Mouse (Mus musculus) hindbrain, embryonic 12.5 days (tissue): Measurements from ENCODE around the gene Rnft2. TPM values are rescaled to one million over a fixed set of nuclear protein-coding genes. Genes with fewer than 3 reads are reported as not detected.

ENCODE experiments used
- ATAC-seq: fragments of 200-750 bp; cut with Nextera tagmentation; 2 replicates; pipeline ENCODE4 v1.8.0; 2017; ENCODE audit warnings: moderate TSS enrichment; ENCODE audit not compliant: low FRiP score
- H3K27ac ChIP-seq: fragments of 300-500 bp; sonication (generic); 2 replicates; pipeline ENCODE4 v1.5.1; 2016; ENCODE audit warnings: mild to moderate bottlenecking
- H3K27me3 ChIP-seq: fragments of 300-500 bp; sonication (generic); 2 replicates; pipeline ENCODE4 v1.6.1; 2016; ENCODE audit warnings: mild to moderate bottlenecking
- H3K36me3 ChIP-seq: fragments of 300-500 bp; sonication (generic); 2 replicates; pipeline ENCODE4 v1.6.1; 2016; ENCODE audit warnings: mild to moderate bottlenecking
- H3K4me1 ChIP-seq: fragments of 300-500 bp; sonication (generic); 2 replicates; pipeline ENCODE4 v1.6.1; 2016
- H3K4me2 ChIP-seq: fragments of 300-500 bp; sonication (generic); replicated peaks from 2 replicates; pipeline ENCODE4 v1.6.1; 2016; ENCODE audit warnings: mild to moderate bottlenecking
- H3K4me3 ChIP-seq: fragments of 300-500 bp; sonication (generic); 2 replicates; pipeline ENCODE4 v1.5.1; 2016; ENCODE audit warnings: mild to moderate bottlenecking
- H3K9ac ChIP-seq: fragments of 300-500 bp; sonication (generic); 2 replicates; pipeline ENCODE4 v1.6.1; 2016; ENCODE audit warnings: mild to moderate bottlenecking, moderate library complexity
- H3K9me3 ChIP-seq: fragments of 300-500 bp; sonication (generic); replicated peaks from 2 replicates; pipeline ENCODE4 v1.6.1; 2016; ENCODE audit warnings: mild to moderate bottlenecking
- WGBS: fragments of 180-500 bp; shearing (Covaris S2); methylation state at CpG from one replicate; pipeline ENCODE4 v1.1.7; 2016; 5-methylcytosine and 5-hydroxymethylcytosine counted together
- polyA plus RNA-seq: library from polyadenylated mRNA; unstranded; fragments of >200 nt; fragmentation: Nextera tagmentation; extraction: Ambion mirVana; gene quantifications from 2 replicates; pipeline ENCODE4 v1.2.1, GENCODE M21; 2016

Rnft2 gene
- polyA plus RNA-seq, 1 experiment from 2014 or later, result 11.0 TPM

- Histone ChIP-seq H3K9ac (no peak overlapping the region), H3K9me3 (no peaks in the 10 kb centered on the region), H3K27me3 (peaks cover 19% of the 10 kb centered on the region), H3K4me3 (no peak overlapping the region), H3K4me1 (peaks cover 12% of the 10 kb centered on the region), H3K36me3 (peaks cover 19% of the 10 kb centered on the region), H3K4me2 (no peak overlapping the region), H3K27ac (no peak overlapping the region)
- ATAC-seq, result no peak
- 41% methylated on average over 8 of the region's 8 CpGs for WGBS
These were observed 21.4 kb upstream of the Rnft2 start for GRCm38 (mm10) chr5:118266309-118266708.

GRCm38 (mm10) chr5:118265366-118265765, 20.4 kb upstream of the Rnft2 start:
- 83% methylated on average over 5 of the region's 5 CpGs for WGBS
- no peak overlapping the region for H3K27ac ChIP-seq
- peaks cover 11% of the 10 kb centered on the region; the same call in 1 of the 2 replicates for H3K27me3 ChIP-seq
- H3K9ac ChIP-seq, result no peak overlapping the region
- no peak overlapping the region for H3K4me2 ChIP-seq
- H3K9me3 ChIP-seq, result no peaks in the 10 kb centered on the region
- peaks cover 10% of the 10 kb centered on the region for H3K4me1 ChIP-seq
- peaks cover 29% of the 10 kb centered on the region for H3K36me3 ChIP-seq
- no peak for ATAC-seq
- H3K4me3 ChIP-seq, result no peak overlapping the region

GRCm38 (mm10) chr5:118264279-118264678, 19.4 kb upstream of the Rnft2 start:
- H3K4me2 ChIP-seq, result no peak overlapping the region
- no peak overlapping the region for H3K4me3 ChIP-seq
- 68% methylated on average over 9 of the region's 9 CpGs for WGBS
- peaks cover 40% of the 10 kb centered on the region for H3K36me3 ChIP-seq
- peaks cover 11% of the 10 kb centered on the region; the same call in 1 of the 2 replicates for H3K27me3 ChIP-seq
- no peak overlapping the region for H3K9ac ChIP-seq
- no peaks in the 10 kb centered on the region for H3K9me3 ChIP-seq
- H3K27ac ChIP-seq, result no peak overlapping the region
- ATAC-seq, result no peak
- H3K4me1 ChIP-seq, result peaks cover 9% of the 10 kb centered on the region

GRCm38 (mm10) chr5:118262418-118262817, 17.5 kb upstream of the Rnft2 start:
- Histone ChIP-seq H3K4me2 (no peak overlapping the region), H3K4me3 (no peak overlapping the region), H3K9ac (no peak overlapping the region), H3K9me3 (no peaks in the 10 kb centered on the region), H3K4me1 (peaks cover 11% of the 10 kb centered on the region; the same call in 1 of the 2 replicates), H3K36me3 (peaks cover 57% of the 10 kb centered on the region), H3K27me3 (peaks cover 4% of the 10 kb centered on the region; the same call in 1 of the 2 replicates), H3K27ac (no peak overlapping the region)
- ATAC-seq, result no peak
- 98% methylated on average over 8 of the region's 8 CpGs for WGBS

GRCm38 (mm10) chr5:118261181-118261580, 16.3 kb upstream of the Rnft2 start:
- Histone ChIP-seq H3K9ac (no peak overlapping the region), H3K9me3 (no peaks in the 10 kb centered on the region), H3K4me1 (peaks cover 11% of the 10 kb centered on the region; the same call in 1 of the 2 replicates), H3K36me3 (peaks cover 69% of the 10 kb centered on the region), H3K4me3 (no peak overlapping the region), H3K27me3 (no peaks in the 10 kb centered on the region), H3K4me2 (no peak overlapping the region), H3K27ac (no peak overlapping the region)
- 96% methylated on average over 9 of the region's 9 CpGs for WGBS
- ATAC-seq, result no peak

- Histone ChIP-seq H3K4me2 (no peak overlapping the region), H3K4me3 (no peak overlapping the region), H3K4me1 (peaks cover 11% of the 10 kb centered on the region; the same call in 1 of the 2 replicates), H3K27me3 (no peaks in the 10 kb centered on the region), H3K36me3 (peaks cover 74% of the 10 kb centered on the region), H3K9me3 (no peaks in the 10 kb centered on the region), H3K27ac (no peak overlapping the region), H3K9ac (no peak overlapping the region)
- ATAC-seq, result no peak
- WGBS, result 94% methylated on average over 11 of the region's 11 CpGs
These were observed 15.7 kb upstream of the Rnft2 start for GRCm38 (mm10) chr5:118260642-118261041.

GRCm38 (mm10) chr5:118260055-118260454, 15.1 kb upstream of the Rnft2 start:
- H3K27me3 ChIP-seq, result no peaks in the 10 kb centered on the region
- H3K4me2 ChIP-seq, result no peak overlapping the region
- no peak overlapping the region for H3K27ac ChIP-seq
- no peaks in the 10 kb centered on the region for H3K9me3 ChIP-seq
- peaks cover 78% of the 10 kb centered on the region for H3K36me3 ChIP-seq
- WGBS, result 88% methylated on average over 10 of the region's 10 CpGs
- no peak overlapping the region for H3K4me3 ChIP-seq
- H3K9ac ChIP-seq, result no peak overlapping the region
- peaks cover 11% of the 10 kb centered on the region; the same call in 1 of the 2 replicates for H3K4me1 ChIP-seq
- no peak for ATAC-seq

GRCm38 (mm10) chr5:118259636-118260035, 14.7 kb upstream of the Rnft2 start:
- Histone ChIP-seq H3K9ac (no peak overlapping the region), H3K27me3 (no peaks in the 10 kb centered on the region), H3K4me3 (no peak overlapping the region), H3K4me1 (peaks cover 11% of the 10 kb centered on the region; the same call in 1 of the 2 replicates), H3K27ac (no peak overlapping the region), H3K4me2 (no peak overlapping the region), H3K9me3 (no peaks in the 10 kb centered on the region), H3K36me3 (peaks cover 78% of the 10 kb centered on the region)
- no peak for ATAC-seq
- WGBS, result 90% methylated on average over 6 of the region's 6 CpGs

- Histone ChIP-seq H3K9me3 (no peaks in the 10 kb centered on the region), H3K36me3 (peaks cover 75% of the 10 kb centered on the region)
- 64% methylated on average over 6 of the region's 6 CpGs for WGBS
These were observed 14.2 kb upstream of the Rnft2 start for GRCm38 (mm10) chr5:118259152-118259551.

GRCm38 (mm10) chr5:118256981-118257380, 12.1 kb upstream of the Rnft2 start:
- Histone ChIP-seq H3K4me2 (no peak overlapping the region), H3K4me3 (no peak overlapping the region), H3K9me3 (no peaks in the 10 kb centered on the region), H3K9ac (no peak overlapping the region), H3K36me3 (peaks cover 66% of the 10 kb centered on the region), H3K4me1 (peaks cover 9% of the 10 kb centered on the region; the same call in 1 of the 2 replicates), H3K27ac (no peak overlapping the region), H3K27me3 (no peaks in the 10 kb centered on the region)
- ATAC-seq, result no peak
- WGBS, result 94% methylated on average over 4 of the region's 4 CpGs

More at GRCm38 (mm10) chr5:118259152-118259551, 14.2 kb upstream of the Rnft2 start:
- H3K4me3 ChIP-seq, result no peak overlapping the region
- H3K27me3 ChIP-seq, result no peaks in the 10 kb centered on the region
- no peak overlapping the region for H3K4me2 ChIP-seq
- no peak for ATAC-seq
- peak overlapping the region; percentile 12; the same call in 1 of the 2 replicates for H3K27ac ChIP-seq
- peaks cover 11% of the 10 kb centered on the region; the same call in 1 of the 2 replicates for H3K4me1 ChIP-seq
- no peak overlapping the region for H3K9ac ChIP-seq

- Histone ChIP-seq H3K36me3 (peaks cover 46% of the 10 kb centered on the region), H3K27me3 (no peaks in the 10 kb centered on the region), H3K4me3 (no peak overlapping the region)
These were observed 8.6 kb upstream of the Rnft2 start for GRCm38 (mm10) chr5:118253551-118253950.

GRCm38 (mm10) chr5:118250987-118251386, 6.1 kb upstream of the Rnft2 start:
- no peak overlapping the region for H3K4me2 ChIP-seq
- 81% methylated on average over 5 of the region's 7 CpGs for WGBS
- no peak for ATAC-seq
- H3K27me3 ChIP-seq, result no peaks in the 10 kb centered on the region
- peaks cover 14% of the 10 kb centered on the region for H3K4me1 ChIP-seq
- H3K4me3 ChIP-seq, result no peak overlapping the region
- H3K27ac ChIP-seq, result no peak overlapping the region
- no peaks in the 10 kb centered on the region for H3K9me3 ChIP-seq
- peaks cover 28% of the 10 kb centered on the region; the same call in 1 of the 2 replicates for H3K36me3 ChIP-seq
- no peak overlapping the region for H3K9ac ChIP-seq

More at GRCm38 (mm10) chr5:118253551-118253950, 8.6 kb upstream of the Rnft2 start:
- Histone ChIP-seq H3K4me2 (no peak overlapping the region), H3K4me1 (no peaks in the 10 kb centered on the region), H3K9ac (no peak overlapping the region), H3K9me3 (no peaks in the 10 kb centered on the region), H3K27ac (no peak overlapping the region)
- whole genome bisulfite sequencing, result 83% methylated on average over 3 of the region's 3 CpGs
- ATAC-seq, result no peak

- H3K36me3 ChIP-seq, result peaks cover 24% of the 10 kb centered on the region
- no peak overlapping the region; the same call in 1 of the 2 replicates for H3K4me2 ChIP-seq
- H3K27ac ChIP-seq, result no peak overlapping the region
- 82% methylated on average over 8 of the region's 8 CpGs for WGBS
- H3K27me3 ChIP-seq, result no peaks in the 10 kb centered on the region
- H3K9ac ChIP-seq, result no peak overlapping the region
- no peak overlapping the region for H3K4me3 ChIP-seq
- no peaks in the 10 kb centered on the region for H3K9me3 ChIP-seq
- ATAC-seq, result no peak
- H3K4me1 ChIP-seq, result peaks cover 26% of the 10 kb centered on the region
These were observed 2.5 kb upstream of the Rnft2 start for GRCm38 (mm10) chr5:118247378-118247777.
